Mouse (Mus musculus) midbrain, embryonic 12.5 days (tissue): ENCODE measurements around the gene Plppr3. TPM values are rescaled to one million over a fixed set of nuclear protein-coding genes. Genes with fewer than 3 reads are reported as not detected.

Source experiments
- ATAC-seq: fragments of 200-750 bp; cut with Nextera tagmentation; 2 replicates; pipeline ENCODE4 v1.8.0; 2017; ENCODE audit warnings: low read depth, moderate TSS enrichment, moderate library complexity; ENCODE audit not compliant: low FRiP score
- H3K27ac ChIP-seq: fragments of 300-500 bp; sonication (generic); replicated peaks from 2 replicates; pipeline ENCODE4 v1.5.1; 2016; ENCODE audit warnings: mild to moderate bottlenecking
- H3K27me3 ChIP-seq: fragments of 300-500 bp; sonication (generic); 2 replicates; pipeline ENCODE4 v1.6.1; 2016; ENCODE audit warnings: mild to moderate bottlenecking
- H3K36me3 ChIP-seq: fragments of 300-500 bp; sonication (generic); 2 replicates; pipeline ENCODE4 v1.6.1; 2016
- H3K4me1 ChIP-seq: fragments of 300-500 bp; sonication (generic); 2 replicates; pipeline ENCODE4 v1.6.1; 2016
- H3K4me2 ChIP-seq: fragments of 300-500 bp; sonication (generic); replicated peaks from 2 replicates; pipeline ENCODE4 v1.6.1; 2016; ENCODE audit warnings: mild to moderate bottlenecking, moderate library complexity
- H3K4me3 ChIP-seq: fragments of 300-500 bp; sonication (generic); 2 replicates; pipeline ENCODE4 v1.5.1; 2016; ENCODE audit warnings: mild to moderate bottlenecking
- H3K9ac ChIP-seq: fragments of 300-500 bp; sonication (generic); replicated peaks from 2 replicates; pipeline ENCODE4 v1.6.1; 2016; ENCODE audit warnings: mild to moderate bottlenecking, moderate library complexity
- H3K9me3 ChIP-seq: fragments of 300-500 bp; sonication (generic); 2 replicates; pipeline ENCODE4 v1.6.1; 2016; ENCODE audit warnings: mild to moderate bottlenecking
- WGBS: fragments of 180-500 bp; shearing (Covaris S2); methylation state at CpG from one replicate; pipeline ENCODE4 v1.1.7; 2016; 5-methylcytosine and 5-hydroxymethylcytosine counted together
- polyA plus RNA-seq: library from polyadenylated mRNA; unstranded; fragments of >200 nt; fragmentation: Nextera tagmentation; extraction: Ambion mirVana; gene quantifications from 2 replicates; pipeline ENCODE4 v1.2.1, GENCODE M21; 2016

The Plppr3 gene
- polyA plus RNA-seq, 1 experiment from 2014 or later = 296 TPM

DNA sequence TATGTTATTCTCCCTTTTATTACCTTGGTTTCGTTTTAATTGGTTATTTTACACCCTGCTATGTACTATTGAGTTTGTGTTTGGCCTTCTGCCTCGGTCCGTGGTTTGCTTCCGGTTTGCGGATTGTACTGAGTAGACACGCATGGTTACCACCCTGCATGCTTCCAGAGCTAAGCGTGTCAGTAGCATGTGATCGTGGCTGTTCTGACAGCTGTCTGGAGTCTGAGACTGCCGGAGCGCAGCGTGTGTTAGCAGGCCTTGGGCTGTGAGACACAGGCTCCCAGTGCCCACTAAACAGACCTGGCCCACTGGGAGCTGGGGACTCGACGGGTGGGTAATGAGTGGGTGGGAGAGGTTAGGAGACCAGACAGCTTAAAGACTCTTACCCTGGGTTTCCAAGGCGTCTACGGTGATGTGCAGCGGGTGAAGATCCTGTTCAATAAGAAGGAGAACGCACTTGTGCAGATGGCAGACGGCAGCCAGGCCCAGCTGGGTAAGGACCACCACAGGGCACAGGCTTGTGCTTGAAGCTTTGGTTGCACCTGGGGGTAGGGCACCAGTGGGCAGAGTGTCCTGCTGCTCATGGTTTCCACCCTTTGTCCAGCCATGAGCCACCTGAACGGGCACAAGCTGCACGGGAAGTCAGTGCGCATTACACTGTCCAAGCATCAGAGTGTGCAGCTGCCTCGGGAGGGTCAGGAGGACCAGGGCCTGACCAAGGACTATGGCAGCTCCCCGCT is 12.2 kb downstream of the Plppr3 start:
- Histone ChIP-seq H3K9me3 (no peaks in the 10 kb centered on the region), H3K4me2 (no peak overlapping the region), H3K9ac (no peak overlapping the region), H3K27me3 (no peaks in the 10 kb centered on the region), H3K27ac (peak overlapping the region; percentile 26; the same call in 1 of the 2 replicates), H3K36me3 (peaks cover 97% of the 10 kb centered on the region), H3K4me1 (peaks cover 25% of the 10 kb centered on the region), H3K4me3 (no peak overlapping the region)
- 89% methylated on average over 23 of the region's 23 CpGs for WGBS
- ATAC-seq = no peak

- H3K9ac ChIP-seq = no peak overlapping the region
- no peak overlapping the region for H3K4me2 ChIP-seq
- H3K36me3 ChIP-seq = peaks cover 96% of the 10 kb centered on the region
- no peaks in the 10 kb centered on the region for H3K9me3 ChIP-seq
- ATAC-seq = no peak
- no peaks in the 10 kb centered on the region for H3K27me3 ChIP-seq
- no peak overlapping the region for H3K4me3 ChIP-seq
- H3K4me1 ChIP-seq = peaks cover 32% of the 10 kb centered on the region
- WGBS = 82% methylated on average over 25 of the region's 25 CpGs
- 0 out of 2 replicates have a peak overlapping the region, but pooled peaks have one; percentile 26 for H3K27ac ChIP-seq
Observed at GRCm38 (mm10) chr10:79861230-79862048, 13.0 kb downstream of the Plppr3 start.

DNA sequence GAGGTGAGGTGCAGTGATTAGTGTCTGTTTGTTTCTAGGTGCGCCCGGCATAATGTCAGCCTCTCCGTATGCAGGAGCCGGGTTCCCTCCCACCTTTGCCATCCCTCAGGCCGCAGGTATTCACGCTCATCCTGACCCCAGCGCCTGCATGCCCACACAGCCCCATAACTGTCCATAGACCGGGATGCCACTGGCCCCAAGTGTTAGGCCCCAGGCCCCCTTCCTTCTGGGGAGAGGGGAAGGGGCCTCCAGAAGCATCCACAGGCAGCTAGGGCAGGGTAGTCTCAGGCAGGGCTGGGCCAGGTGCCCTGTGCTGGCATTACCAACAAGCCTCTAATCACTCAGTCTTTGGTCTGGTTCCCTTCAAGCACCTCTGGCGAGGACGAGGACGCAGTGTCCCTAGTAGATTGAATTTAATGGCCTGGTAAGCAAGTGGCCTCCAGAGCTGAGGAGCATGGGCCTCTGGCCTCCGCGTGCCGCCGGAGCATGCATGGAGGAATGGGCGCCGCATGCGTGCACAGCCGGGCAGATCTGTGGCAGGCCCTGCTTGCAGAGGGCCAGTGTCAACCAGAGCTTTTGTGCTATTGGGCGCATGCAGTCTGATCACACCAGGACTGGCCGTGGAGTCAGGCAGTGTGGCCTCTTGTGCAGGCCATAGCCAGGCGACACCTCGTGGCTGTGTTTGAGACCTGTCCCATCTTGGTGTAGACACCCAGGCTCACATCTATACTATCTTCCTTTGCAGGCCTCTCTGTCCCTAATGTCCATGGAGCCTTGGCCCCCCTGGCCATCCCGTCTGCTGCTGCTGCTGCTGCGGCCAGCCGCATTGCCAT is 14.1 kb downstream of the Plppr3 start:
- H3K4me1 ChIP-seq = peaks cover 37% of the 10 kb centered on the region
- no peaks in the 10 kb centered on the region for H3K9me3 ChIP-seq
- no peak overlapping the region for H3K4me2 ChIP-seq
- no peak for ATAC-seq
- no peak overlapping the region for H3K9ac ChIP-seq
- no peak overlapping the region; the same call in 1 of the 2 replicates for H3K27ac ChIP-seq
- 95% methylated on average over 26 of the region's 26 CpGs for WGBS
- H3K36me3 ChIP-seq = peaks cover 85% of the 10 kb centered on the region
- no peak overlapping the region for H3K4me3 ChIP-seq
- no peaks in the 10 kb centered on the region for H3K27me3 ChIP-seq

- no peak overlapping the region for H3K4me3 ChIP-seq
- peaks cover 73% of the 10 kb centered on the region for H3K36me3 ChIP-seq
- H3K4me2 ChIP-seq = no peak overlapping the region
- WGBS = 92% methylated on average over 11 of the region's 11 CpGs
- no peak overlapping the region for H3K27ac ChIP-seq
- peaks cover 36% of the 10 kb centered on the region for H3K4me1 ChIP-seq
- no peaks in the 10 kb centered on the region for H3K27me3 ChIP-seq
- no peaks in the 10 kb centered on the region for H3K9me3 ChIP-seq
- H3K9ac ChIP-seq = no peak overlapping the region
- ATAC-seq = no peak
Observed at GRCm38 (mm10) chr10:79859116-79859515, 15.3 kb downstream of the Plppr3 start.

DNA sequence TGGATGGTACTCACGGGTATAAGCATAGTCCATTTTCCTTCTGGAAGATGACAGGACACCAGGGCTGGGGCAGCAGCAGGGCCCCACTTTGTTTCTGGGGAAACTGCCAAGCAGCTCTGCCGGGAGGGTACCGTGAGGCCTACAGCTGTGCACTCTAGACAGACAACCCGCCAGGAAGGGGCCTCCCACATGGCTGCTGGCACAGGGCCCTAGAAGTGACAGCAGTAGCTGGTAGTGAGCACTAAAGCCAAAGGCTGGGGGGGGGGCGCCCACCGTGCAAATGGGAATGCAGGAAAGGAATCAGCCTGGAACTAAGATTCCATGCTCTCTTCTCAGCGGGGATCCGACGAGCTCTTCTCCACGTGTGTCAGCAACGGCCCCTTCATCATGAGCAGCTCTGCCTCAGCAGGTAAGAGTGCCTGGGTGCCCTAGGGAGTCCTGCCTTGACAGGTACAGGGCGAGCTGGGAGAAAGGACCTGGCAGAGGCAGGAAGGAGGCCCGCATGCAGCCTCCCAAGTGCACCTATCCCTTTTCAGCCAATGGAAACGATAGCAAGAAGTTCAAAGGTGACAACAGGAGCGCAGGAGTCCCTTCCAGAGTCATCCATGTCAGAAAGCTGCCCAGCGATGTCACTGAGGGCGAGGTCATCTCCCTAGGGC is 15.9 kb downstream of the Plppr3 start:
- WGBS = 66% methylated on average over 17 of the region's 17 CpGs
- Histone ChIP-seq H3K9me3 (no peaks in the 10 kb centered on the region), H3K9ac (peak overlapping the region; percentile 98; the same call in 1 of the 2 replicates), H3K36me3 (peaks cover 68% of the 10 kb centered on the region), H3K4me1 (peaks cover 36% of the 10 kb centered on the region), H3K4me2 (peak overlapping the region; percentile 100), H3K27me3 (no peaks in the 10 kb centered on the region), H3K4me3 (peak overlapping the region; percentile 3; the same call in 1 of the 2 replicates), H3K27ac (peak overlapping the region; percentile 46; the same call in 1 of the 2 replicates)
- ATAC-seq = no peak

GRCm38 (mm10) chr10:79857894-79858293 is 16.5 kb downstream of the Plppr3 start:
- Histone ChIP-seq H3K36me3 (peaks cover 62% of the 10 kb centered on the region), H3K27me3 (no peaks in the 10 kb centered on the region), H3K4me2 (peak overlapping the region; percentile 100), H3K4me3 (peak overlapping the region; percentile 99), H3K4me1 (peaks cover 41% of the 10 kb centered on the region), H3K27ac (peak overlapping the region; percentile 46), H3K9me3 (no peaks in the 10 kb centered on the region), H3K9ac (peak overlapping the region; percentile 98; the same call in 1 of the 2 replicates)
- ATAC-seq = no peak
- WGBS = 88% methylated on average over 2 of the region's 2 CpGs

DNA sequence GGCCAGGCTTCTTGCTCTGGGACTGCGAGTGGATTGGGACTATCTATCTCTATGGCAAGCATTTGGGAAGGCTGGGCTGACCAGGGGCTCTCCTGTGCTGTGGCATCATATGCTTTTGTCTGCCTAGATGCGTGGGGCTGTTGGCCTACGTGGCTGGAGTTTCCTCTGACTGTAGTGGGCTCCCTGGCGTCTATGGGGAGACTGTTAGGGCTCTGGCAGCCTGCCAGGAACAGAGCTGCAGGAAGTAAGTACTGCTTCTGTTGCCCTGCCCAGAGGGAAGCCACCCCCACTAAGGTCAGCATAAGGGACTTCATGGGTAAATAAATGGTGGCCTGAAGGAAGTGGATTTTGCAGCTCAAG is 17.0 kb downstream of the Plppr3 start:
- ATAC-seq = no peak
- H3K9ac ChIP-seq = peak overlapping the region; percentile 98

GRCm38 (mm10) chr10:79856704-79857451 is 17.6 kb downstream of the Plppr3 start:
- H3K4me3 ChIP-seq = peak overlapping the region; percentile 99
- H3K4me2 ChIP-seq = peak overlapping the region; percentile 100
- H3K27ac ChIP-seq = peak overlapping the region; percentile 56
- peaks cover 51% of the 10 kb centered on the region for H3K4me1 ChIP-seq
- H3K9ac ChIP-seq = peak overlapping the region; percentile 98
- no peaks in the 10 kb centered on the region for H3K9me3 ChIP-seq
- WGBS = 70% methylated on average over 7 of the region's 7 CpGs
- ATAC-seq = no peak
- peaks cover 52% of the 10 kb centered on the region for H3K36me3 ChIP-seq
- no peaks in the 10 kb centered on the region for H3K27me3 ChIP-seq

More for the DNA sequence above, 17.0 kb downstream of the Plppr3 start:
- no peaks in the 10 kb centered on the region for H3K9me3 ChIP-seq
- peaks cover 45% of the 10 kb centered on the region for H3K4me1 ChIP-seq
- H3K27ac ChIP-seq = peak overlapping the region; percentile 56
- H3K4me3 ChIP-seq = peak overlapping the region; percentile 99
- H3K4me2 ChIP-seq = peak overlapping the region; percentile 100
- 50% methylated on average over 4 of the region's 4 CpGs for WGBS
- peaks cover 57% of the 10 kb centered on the region for H3K36me3 ChIP-seq
- no peaks in the 10 kb centered on the region for H3K27me3 ChIP-seq

- Histone ChIP-seq H3K27ac (peak overlapping the region; percentile 56; the same call in 1 of the 2 replicates), H3K9ac (peak overlapping the region; percentile 98), H3K4me3 (peak overlapping the region; percentile 99), H3K36me3 (peaks cover 46% of the 10 kb centered on the region), H3K9me3 (no peaks in the 10 kb centered on the region), H3K4me1 (peaks cover 57% of the 10 kb centered on the region), H3K27me3 (no peaks in the 10 kb centered on the region), H3K4me2 (peak overlapping the region; percentile 100)
- ATAC-seq = no peak
- WGBS = 53% methylated on average over 6 of the region's 6 CpGs
Observed at GRCm38 (mm10) chr10:79856280-79856679, 18.2 kb downstream of the Plppr3 start.

DNA sequence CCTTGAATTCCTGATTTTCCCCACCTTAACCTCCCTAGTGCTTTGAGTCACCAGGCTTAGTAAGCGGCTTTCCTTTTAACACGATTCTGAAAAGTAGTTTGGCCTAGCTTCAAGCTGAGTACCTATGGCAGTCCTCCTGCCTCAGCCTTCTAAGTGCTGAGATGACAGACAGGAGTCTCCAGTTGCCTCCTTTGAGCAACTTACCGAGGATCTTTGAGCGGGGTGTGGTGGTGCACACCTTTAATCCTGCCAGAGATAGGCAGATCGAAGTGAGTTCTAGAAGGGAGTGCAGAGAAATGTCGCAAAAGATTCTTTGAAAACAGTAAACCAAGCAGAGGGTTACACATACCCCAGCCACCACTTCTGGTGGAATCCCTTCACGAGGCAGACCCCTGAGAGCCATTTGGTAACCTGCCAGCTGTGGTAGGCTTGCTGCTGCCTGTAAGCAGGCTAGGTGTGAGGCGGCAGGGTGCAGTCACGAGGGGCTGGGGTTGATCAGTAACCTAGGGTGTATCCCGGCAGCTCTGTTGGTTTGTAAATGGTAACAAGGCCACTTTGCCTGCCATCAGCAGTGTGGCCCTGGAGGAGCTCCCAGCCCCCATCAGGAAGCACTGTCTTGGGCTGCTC is 18.8 kb downstream of the Plppr3 start:
- Histone ChIP-seq H3K4me1 (peaks cover 61% of the 10 kb centered on the region), H3K9ac (peak overlapping the region; percentile 98), H3K9me3 (no peaks in the 10 kb centered on the region), H3K27ac (peak overlapping the region; percentile 100), H3K27me3 (no peaks in the 10 kb centered on the region), H3K36me3 (peaks cover 40% of the 10 kb centered on the region), H3K4me3 (peak overlapping the region; percentile 99), H3K4me2 (peak overlapping the region; percentile 100)
- 6% methylated on average over 10 of the region's 10 CpGs for WGBS
- ATAC-seq = no peak
